Mouse (Mus musculus) gastrocnemius, adult 18-20 months (tissue): Measurements from ENCODE around the gene Olfr584. TPM values are rescaled to one million over a fixed set of nuclear protein-coding genes. Genes with fewer than 3 reads are reported as not detected.

Experiments used
- DNase-seq: peaks from one replicate; pipeline ENCODE4 v3.0.0; 2021; ENCODE audit warnings: low spot score
- long read RNA-seq, 2 experiments: library from polyadenylated mRNA; stranded (forward); transcript quantifications; one replicate each; pipeline ENCODE4 v2.0.0; 2021
- total RNA-seq, 2 experiments: library from RNA; stranded (reverse); gene quantifications; 2 replicates each; pipeline ENCODE4 v1.2.3; 2021

Gene Olfr584
- not detected for total RNA-seq
- long read RNA-seq, experiment 1 = 0 reads
- long read RNA-seq, experiment 2 = 0 reads

DNA sequence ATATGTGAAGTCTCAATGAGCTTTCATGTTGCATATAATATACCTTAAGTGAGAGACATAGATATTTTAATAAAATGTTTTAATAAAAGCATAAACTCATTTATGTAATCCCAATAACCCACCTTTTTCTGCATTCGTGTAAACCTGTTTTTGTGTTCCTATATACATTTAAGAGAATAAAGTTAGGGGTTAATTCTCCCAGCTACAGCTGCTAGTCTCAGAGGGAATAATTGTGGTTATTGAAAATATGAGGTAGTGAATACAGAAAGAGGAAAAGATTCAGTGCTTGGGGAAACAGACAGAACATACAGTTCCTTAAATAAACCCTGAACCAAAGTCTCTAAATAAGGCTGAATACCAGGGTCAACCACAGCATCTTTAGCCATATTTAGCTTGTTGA lies at the start of gene Olfr584:
Gene Olfr584 (plus strand): TSS at position 301 of the 400 bp plus-strand sequence.
- no peak for DNase-seq

DNA sequence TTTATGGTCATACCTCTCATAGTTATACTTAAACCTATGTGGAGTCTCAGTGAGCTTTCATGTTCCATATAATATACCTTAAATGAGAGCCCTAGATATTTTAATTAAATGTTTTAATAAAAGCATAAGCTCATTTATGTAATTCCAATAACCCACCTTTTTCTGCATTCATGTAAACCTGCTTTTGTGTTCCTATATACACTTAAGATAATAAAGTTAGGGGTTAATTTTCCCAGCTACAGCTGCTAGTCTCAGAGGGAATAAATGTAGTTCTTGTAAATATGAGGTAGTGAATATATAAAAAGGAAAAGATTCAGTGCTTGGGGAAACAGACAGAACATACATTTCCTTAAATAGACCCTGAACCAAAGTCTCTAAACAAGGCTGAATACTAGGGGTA lies 44.0 kb upstream of the Olfr584 start, which contains the start of gene Olfr582:
Gene Olfr582 (plus strand): TSS at position 301 of the 400 bp plus-strand sequence.
- DNase-seq = no peak

DNA sequence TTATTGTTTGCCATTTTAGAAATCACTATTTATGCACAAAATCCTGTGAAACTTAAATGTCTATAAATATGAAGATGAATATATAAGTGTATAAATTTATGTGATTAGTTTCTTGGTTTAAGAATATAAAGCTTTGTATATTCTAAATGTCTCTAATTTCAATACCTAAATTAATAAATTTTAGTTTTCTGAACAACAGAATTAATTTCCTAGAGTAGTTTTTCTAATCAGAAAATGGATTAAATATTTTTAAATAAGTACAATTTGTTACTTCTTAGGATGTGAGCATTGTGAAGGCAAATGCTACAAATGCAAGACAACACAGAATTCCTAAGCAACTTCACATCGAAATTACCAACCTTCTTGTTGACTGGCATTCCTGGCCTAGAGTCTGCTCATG lies 30.7 kb upstream of the Olfr584 start, which contains the start of gene Olfr583:
Gene Olfr583 (plus strand): TSS at position 301 of the 400 bp plus-strand sequence.
- no peak for DNase-seq

DNA sequence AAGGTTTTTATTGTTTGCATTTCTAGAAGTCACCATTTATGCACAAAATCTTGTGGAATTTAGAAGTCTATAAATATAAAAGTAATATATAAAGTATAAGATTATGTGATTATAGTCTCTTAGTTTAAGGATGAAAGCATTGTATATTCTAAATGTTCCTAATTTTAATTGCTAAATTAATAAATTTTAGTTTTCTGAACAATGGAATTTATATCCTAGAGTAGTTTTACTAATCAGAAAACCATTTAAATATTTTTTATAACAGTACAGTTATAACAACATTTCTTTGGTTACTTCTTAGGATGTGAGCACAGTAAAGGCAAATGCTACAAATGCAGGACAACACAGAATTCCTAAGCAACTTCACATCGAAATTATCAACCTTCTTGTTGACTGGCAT lies 15.7 kb downstream of the Olfr584 start, which contains the start of gene Olfr585:
Gene Olfr585 (plus strand): TSS at position 301 of the 400 bp plus-strand sequence.
- no peak for DNase-seq

DNA sequence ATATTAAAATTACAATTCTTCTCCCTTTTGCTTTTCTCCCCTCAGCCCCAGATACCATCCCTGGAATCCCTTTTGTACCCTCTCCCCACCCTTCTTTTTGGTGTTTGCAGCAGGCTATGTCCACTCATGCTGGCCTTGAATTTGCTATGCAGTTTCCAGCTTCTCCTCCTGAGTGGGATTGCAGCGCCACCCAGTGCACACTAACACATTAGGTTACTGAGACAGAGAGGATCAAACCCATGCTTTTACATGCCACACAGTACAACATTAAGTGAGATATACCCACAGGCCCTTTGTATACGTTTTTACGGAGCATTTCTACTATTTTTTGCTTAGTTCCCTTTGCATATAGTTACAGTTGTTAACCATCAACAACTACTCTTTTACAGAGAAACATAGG lies 37.7 kb downstream of the Olfr584 start:
- DNase-seq = no peak

DNA sequence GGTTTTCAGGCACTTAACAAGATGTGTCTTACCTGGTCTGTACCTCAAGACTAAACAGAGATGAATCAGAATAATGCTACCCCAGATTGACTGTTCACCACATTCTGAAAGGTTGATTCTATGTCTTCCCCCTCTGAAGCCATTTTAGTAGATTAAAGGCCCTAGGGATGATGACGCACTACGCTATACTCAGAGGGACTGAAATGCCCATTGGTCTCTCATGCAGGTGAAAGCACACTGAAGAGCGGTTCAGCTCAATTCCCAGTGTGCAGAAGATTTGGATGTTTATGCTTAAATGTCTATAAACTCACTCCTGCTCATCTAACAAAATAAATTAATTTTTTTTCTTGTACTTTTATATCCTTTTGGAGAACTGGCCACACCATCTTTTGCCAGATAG lies 43.9 kb downstream of the Olfr584 start, which contains the start of gene Olfr586:
Gene Olfr586 (minus strand): TSS at position 101 of the 400 bp plus-strand sequence.
- DNase-seq = no peak

Other genes starting within 250 kb of the Olfr584 start
- gene Olfr566, start 223.1 kb upstream of the Olfr584 start, total RNA-seq = not detected
- not detected for gene Olfr568, start 204.8 kb upstream of the Olfr584 start, total RNA-seq
- not detected for gene Olfr569, start 191.0 kb upstream of the Olfr584 start, total RNA-seq
- not detected for gene Olfr570, start 187.3 kb upstream of the Olfr584 start, total RNA-seq
- gene Olfr571, start 164.3 kb upstream of the Olfr584 start, total RNA-seq = not detected
- not detected for gene Olfr572, start 157.5 kb upstream of the Olfr584 start, total RNA-seq
- not detected for gene Olfr573-ps1, start 139.3 kb upstream of the Olfr584 start, total RNA-seq
- not detected for gene Olfr574, start 133.4 kb upstream of the Olfr584 start, total RNA-seq
- gene Olfr575, start 123.1 kb upstream of the Olfr584 start, total RNA-seq = not detected
- not detected for gene Olfr576, start 119.2 kb upstream of the Olfr584 start, total RNA-seq
- gene Olfr577, start 105.9 kb upstream of the Olfr584 start, total RNA-seq = not detected
- not detected for gene Olfr578, start 92.6 kb upstream of the Olfr584 start, total RNA-seq
- not detected for gene Olfr582, start 43.9 kb upstream of the Olfr584 start, total RNA-seq
- gene Olfr583, start 30.6 kb upstream of the Olfr584 start, total RNA-seq = not detected
- gene Olfr585, start 15.8 kb downstream of the Olfr584 start, total RNA-seq = not detected
- not detected for gene Olfr586, start 43.8 kb downstream of the Olfr584 start, total RNA-seq
- gene Olfr588-ps1, start 59.0 kb downstream of the Olfr584 start, total RNA-seq = not detected
- not detected for gene Olfr589, start 74.5 kb downstream of the Olfr584 start, total RNA-seq
- gene Olfr591, start 96.5 kb downstream of the Olfr584 start, total RNA-seq = not detected
- gene Olfr592, start 102.9 kb downstream of the Olfr584 start, total RNA-seq = not detected
- gene Olfr593, start 130.0 kb downstream of the Olfr584 start, total RNA-seq = not detected
- gene Olfr594, start 135.1 kb downstream of the Olfr584 start, total RNA-seq = not detected
- gene Usp17ld, start 170.6 kb downstream of the Olfr584 start, total RNA-seq = not detected
- gene Olfr596, start 223.8 kb downstream of the Olfr584 start, total RNA-seq = not detected
- not detected for gene Olfr597, start 234.4 kb downstream of the Olfr584 start, total RNA-seq
- gene Olfr598, start 241.7 kb downstream of the Olfr584 start, total RNA-seq = not detected